Mouse (Mus musculus) lung, postnatal 0 days (tissue): ENCODE measurements around the gene Rims4.

ENCODE experiments used
- CTCF ChIP-seq: IDR thresholded peaks from 2 replicates; pipeline ENCODE4 v1.5.1; 2016; ENCODE audit warnings: antibody characterized with exemption, mild to moderate bottlenecking
- EP300 ChIP-seq: IDR thresholded peaks from 2 replicates; pipeline ENCODE4 v1.6.1; 2016; ENCODE audit warnings: antibody characterized with exemption, mild to moderate bottlenecking, control low read depth

DNA sequence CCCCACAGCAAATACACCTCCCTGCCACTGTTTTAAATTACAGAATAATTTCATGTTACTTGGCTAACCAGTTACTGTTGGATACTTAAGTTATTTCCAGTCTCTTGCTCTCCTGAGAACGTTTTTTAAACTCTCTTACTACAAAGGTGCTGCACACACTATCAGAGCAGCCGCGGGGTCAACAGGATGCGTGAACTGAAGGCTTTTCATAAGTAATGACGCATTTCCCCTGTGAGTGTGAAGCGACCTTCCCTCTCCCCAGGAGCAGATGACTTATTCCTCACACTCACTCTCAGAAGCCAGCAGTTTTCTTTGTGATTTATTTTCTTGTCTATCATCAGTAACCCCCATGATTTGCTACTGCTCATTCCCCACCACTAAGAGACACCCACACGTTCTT, 13.7 kb upstream of the Rims4 start:
- no peak for TF ChIP-seq CTCF
- no peak for TF ChIP-seq EP300
